Mouse (Mus musculus) lung, postnatal 0 days (tissue): ENCODE measurements around the gene Zbtb8a.

Experiments used
- CTCF ChIP-seq: IDR thresholded peaks from 2 replicates; pipeline ENCODE4 v1.5.1; 2016; ENCODE audit warnings: antibody characterized with exemption, mild to moderate bottlenecking
- EP300 ChIP-seq: IDR thresholded peaks from 2 replicates; pipeline ENCODE4 v1.6.1; 2016; ENCODE audit warnings: antibody characterized with exemption, mild to moderate bottlenecking, control low read depth

DNA sequence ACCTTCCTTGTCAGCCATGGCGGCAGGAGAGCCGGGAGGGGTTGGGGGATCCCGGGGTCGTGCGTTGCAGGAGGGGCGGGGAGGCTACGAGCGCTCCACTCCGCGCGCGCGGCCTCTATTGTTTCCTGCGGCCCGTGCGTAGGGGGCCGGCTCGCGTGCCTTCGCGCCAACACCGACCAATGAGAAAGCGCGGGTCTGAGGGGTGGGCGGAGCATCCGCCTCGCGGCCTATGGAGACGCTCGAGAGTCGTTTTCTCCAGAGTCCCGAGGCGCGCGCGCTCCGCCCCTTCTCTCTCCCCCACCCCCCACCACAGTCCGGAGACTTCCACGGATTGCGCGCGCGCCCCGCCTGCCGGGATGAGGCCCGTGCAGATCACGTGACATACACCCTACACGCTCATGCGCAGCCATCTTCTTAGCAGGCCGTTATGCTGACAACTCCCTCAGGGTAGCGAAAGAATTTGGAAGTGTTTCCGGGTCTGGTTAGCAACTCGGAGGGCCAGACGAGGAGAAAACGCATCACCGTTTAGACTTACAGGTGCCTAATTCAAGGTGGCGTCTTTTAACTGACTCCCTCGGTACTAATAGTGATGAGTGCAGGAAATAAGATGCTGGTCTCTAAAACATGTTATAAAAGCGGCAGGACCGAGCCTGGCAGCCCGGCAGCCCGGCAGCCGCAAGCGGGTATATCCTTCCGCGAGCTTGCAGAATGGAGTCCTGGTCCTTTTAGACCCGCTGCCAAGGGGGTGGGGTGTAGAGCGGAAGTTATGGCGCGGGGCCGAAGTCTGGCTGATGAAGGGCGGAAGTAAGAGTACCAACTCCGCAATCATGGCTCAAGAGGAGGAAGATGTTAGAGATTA is 42.5 kb downstream of the Zbtb8a start, which contains the start of the genes Rbbp4 and Zbtb8os:
- TF ChIP-seq EP300 (peak; percentile 87), CTCF (peak; percentile 34)
